Mouse (Mus musculus): ENCODE measurements around the gene Gm20388. TPM values are rescaled to one million over a fixed set of nuclear protein-coding genes. Genes with fewer than 3 reads are reported as not detected.

The Gm20388 gene
- polyA plus RNA-seq, 1 experiment from 2014 or later = not detected

- H3K4me2 ChIP-seq (ENCODE audit: low read length) = no peak overlapping the region
- H3K9ac ChIP-seq (ENCODE audit: low read length) = no peak overlapping the region
- no peak overlapping the region for H3K27ac ChIP-seq (replicated peaks in 1 of 2; ENCODE audit: control insufficient read depth in 1 of 2, insufficient read depth in 1 of 2, low read depth in 2 of 2, low read length in 2 of 2)
- no peaks in the 10 kb centered on the region for H3K9me3 ChIP-seq (ENCODE audit: control insufficient read depth, low read length)
- ATAC-seq (ENCODE audit: insufficient number of reproducible peaks, insufficient read depth, low FRiP score, low read depth) = no peak
- no peak overlapping the region for H3K4me3 ChIP-seq (ENCODE audit: control insufficient read depth in 1 of 2, insufficient read depth in 1 of 2, low read depth in 1 of 2, low read length in 2 of 2)
- H3K36me3 ChIP-seq (ENCODE audit: control insufficient read depth, insufficient read depth, low read length) = no peaks in the 10 kb centered on the region
- H3K4me1 ChIP-seq (ENCODE audit: control insufficient read depth in 2 of 2, insufficient read depth in 2 of 2, low read length in 2 of 2) = peaks cover 35 to 56% of the 10 kb centered on the region in 2 experiments
- WGBS = 72% methylated on average over 4 of the region's 4 CpGs
- H3K27me3 ChIP-seq (ENCODE audit: control insufficient read depth, insufficient read depth, low read length) = no peaks in the 10 kb centered on the region
These were observed 4377.7 kb downstream of the Gm20388 start for GRCm38 (mm10) chr8:124288215-124288864.

- no peak overlapping the region for H3K27ac ChIP-seq (replicated peaks in 1 of 2; ENCODE audit: control insufficient read depth in 1 of 2, insufficient read depth in 1 of 2, low read depth in 2 of 2, low read length in 2 of 2)
- no peak overlapping the region for H3K9ac ChIP-seq (ENCODE audit: low read length)
- H3K27me3 ChIP-seq (ENCODE audit: control insufficient read depth, insufficient read depth, low read length) = no peaks in the 10 kb centered on the region
- ATAC-seq (ENCODE audit: insufficient number of reproducible peaks, insufficient read depth, low FRiP score, low read depth) = no peak
- WGBS = 89% methylated on average over 5 of the region's 5 CpGs
- no peak overlapping the region for H3K4me2 ChIP-seq (ENCODE audit: low read length)
- H3K36me3 ChIP-seq (ENCODE audit: control insufficient read depth, insufficient read depth, low read length) = no peaks in the 10 kb centered on the region
- no peak overlapping the region for H3K4me3 ChIP-seq (ENCODE audit: control insufficient read depth in 1 of 2, insufficient read depth in 1 of 2, low read depth in 1 of 2, low read length in 2 of 2)
- H3K4me1 ChIP-seq (ENCODE audit: control insufficient read depth in 2 of 2, insufficient read depth in 2 of 2, low read length in 2 of 2) = peaks cover 35 to 56% of the 10 kb centered on the region in 2 experiments
- no peaks in the 10 kb centered on the region for H3K9me3 ChIP-seq (ENCODE audit: control insufficient read depth, low read length)
These were observed 4378.9 kb downstream of the Gm20388 start for GRCm38 (mm10) chr8:124289481-124290050.

- no peak for ATAC-seq (ENCODE audit: insufficient number of reproducible peaks, insufficient read depth, low FRiP score, low read depth)
- H3K4me3 ChIP-seq (ENCODE audit: control insufficient read depth in 1 of 2, insufficient read depth in 1 of 2, low read depth in 1 of 2, low read length in 2 of 2) = no peak overlapping the region
- 92% methylated on average over 9 of the region's 9 CpGs for WGBS
- H3K4me2 ChIP-seq (ENCODE audit: low read length) = no peak overlapping the region
- no peaks in the 10 kb centered on the region for H3K9me3 ChIP-seq (ENCODE audit: control insufficient read depth, low read length)
- no peak overlapping the region for H3K27ac ChIP-seq (replicated peaks in 1 of 2; ENCODE audit: control insufficient read depth in 1 of 2, insufficient read depth in 1 of 2, low read depth in 2 of 2, low read length in 2 of 2)
- H3K36me3 ChIP-seq (ENCODE audit: control insufficient read depth, insufficient read depth, low read length) = 0 out of 2 replicates have a peak, but pooled peaks cover 2% of the 10 kb centered on the region
- H3K27me3 ChIP-seq (ENCODE audit: control insufficient read depth, insufficient read depth, low read length) = no peaks in the 10 kb centered on the region
- peaks cover 30 to 48% of the 10 kb centered on the region in 2 experiments for H3K4me1 ChIP-seq (ENCODE audit: control insufficient read depth in 2 of 2, insufficient read depth in 2 of 2, low read length in 2 of 2)
- H3K9ac ChIP-seq (ENCODE audit: low read length) = no peak overlapping the region
These were observed 4380.5 kb downstream of the Gm20388 start for GRCm38 (mm10) chr8:124290911-124291691.

- ATAC-seq (ENCODE audit: insufficient number of reproducible peaks, insufficient read depth, low FRiP score, low read depth) = no peak
- no peak overlapping the region for H3K9ac ChIP-seq (ENCODE audit: low read length)
- 83% methylated on average over 5 of the region's 5 CpGs for WGBS
- H3K9me3 ChIP-seq (ENCODE audit: control insufficient read depth, low read length) = no peaks in the 10 kb centered on the region
- H3K27ac ChIP-seq (replicated peaks in 1 of 2; ENCODE audit: control insufficient read depth in 1 of 2, insufficient read depth in 1 of 2, low read depth in 2 of 2, low read length in 2 of 2) = no peak overlapping the region
- no peak overlapping the region for H3K4me3 ChIP-seq (ENCODE audit: control insufficient read depth in 1 of 2, insufficient read depth in 1 of 2, low read depth in 1 of 2, low read length in 2 of 2)
- no peak overlapping the region for H3K4me2 ChIP-seq (ENCODE audit: low read length)
- H3K4me1 ChIP-seq (ENCODE audit: control insufficient read depth in 2 of 2, insufficient read depth in 2 of 2, low read length in 2 of 2) = peaks cover 27 to 42% of the 10 kb centered on the region in 2 experiments
- no peaks in the 10 kb centered on the region for H3K27me3 ChIP-seq (ENCODE audit: control insufficient read depth, insufficient read depth, low read length)
- 0 out of 2 replicates have a peak, but pooled peaks cover 4% of the 10 kb centered on the region for H3K36me3 ChIP-seq (ENCODE audit: control insufficient read depth, insufficient read depth, low read length)
These were observed 4381.1 kb downstream of the Gm20388 start for GRCm38 (mm10) chr8:124291693-124292092.

- H3K9me3 ChIP-seq (ENCODE audit: control insufficient read depth, low read length) = no peaks in the 10 kb centered on the region
- WGBS = 68% methylated on average over 9 of the region's 9 CpGs
- ATAC-seq (ENCODE audit: insufficient number of reproducible peaks, insufficient read depth, low FRiP score, low read depth) = no peak
- no peak overlapping the region for H3K4me3 ChIP-seq (ENCODE audit: control insufficient read depth in 1 of 2, insufficient read depth in 1 of 2, low read depth in 1 of 2, low read length in 2 of 2)
- H3K4me2 ChIP-seq (ENCODE audit: low read length) = no peak overlapping the region
- H3K4me1 ChIP-seq (ENCODE audit: control insufficient read depth in 2 of 2, insufficient read depth in 2 of 2, low read length in 2 of 2) = peaks cover 27 to 35% of the 10 kb centered on the region in 2 experiments
- H3K27ac ChIP-seq (replicated peaks in 1 of 2; ENCODE audit: control insufficient read depth in 1 of 2, insufficient read depth in 1 of 2, low read depth in 2 of 2, low read length in 2 of 2) = no peak overlapping the region
- 0 out of 2 replicates have a peak, but pooled peaks cover 8% of the 10 kb centered on the region for H3K36me3 ChIP-seq (ENCODE audit: control insufficient read depth, insufficient read depth, low read length)
- no peaks in the 10 kb centered on the region for H3K27me3 ChIP-seq (ENCODE audit: control insufficient read depth, insufficient read depth, low read length)
- H3K9ac ChIP-seq (ENCODE audit: low read length) = 0 out of 2 replicates have a peak overlapping the region, but pooled peaks have one; percentile 39
These were observed 4382.3 kb downstream of the Gm20388 start for GRCm38 (mm10) chr8:124292965-124293364.

- 64% methylated on average over 6 of the region's 6 CpGs for WGBS
- Histone ChIP-seq H3K9ac (ENCODE audit: low read length) (no peak overlapping the region), H3K4me2 (ENCODE audit: low read length) (no peak overlapping the region; the same call in 1 of the 2 replicates), H3K9me3 (ENCODE audit: control insufficient read depth, low read length) (no peaks in the 10 kb centered on the region), H3K36me3 (ENCODE audit: control insufficient read depth, insufficient read depth, low read length) (0 out of 2 replicates have a peak, but pooled peaks cover 8% of the 10 kb centered on the region), H3K4me1 (ENCODE audit: control insufficient read depth in 2 of 2, insufficient read depth in 2 of 2, low read length in 2 of 2) (peaks cover 27 to 33% of the 10 kb centered on the region in 2 experiments), H3K27me3 (ENCODE audit: control insufficient read depth, insufficient read depth, low read length) (no peaks in the 10 kb centered on the region), H3K27ac (replicated peaks in 1 of 2; ENCODE audit: control insufficient read depth in 1 of 2, insufficient read depth in 1 of 2, low read depth in 2 of 2, low read length in 2 of 2) (peak overlapping the region; percentile 65 to 67), H3K4me3 (ENCODE audit: control insufficient read depth in 1 of 2, insufficient read depth in 1 of 2, low read depth in 1 of 2, low read length in 2 of 2) (no peak overlapping the region)
- ATAC-seq (ENCODE audit: insufficient number of reproducible peaks, insufficient read depth, low FRiP score, low read depth) = peak; percentile 59; the same call in 1 of the 2 replicates
These were observed 4383.8 kb downstream of the Gm20388 start for GRCm38 (mm10) chr8:124294425-124294824.

- no peak overlapping the region for H3K4me2 ChIP-seq (ENCODE audit: low read length)
These were observed 4384.3 kb downstream of the Gm20388 start for GRCm38 (mm10) chr8:124294900-124295299.

More at GRCm38 (mm10) chr8:124294900-124295299, 4384.3 kb downstream of the Gm20388 start:
- Histone ChIP-seq H3K4me3 (ENCODE audit: control insufficient read depth in 1 of 2, insufficient read depth in 1 of 2, low read depth in 1 of 2, low read length in 2 of 2) (no peak overlapping the region), H3K9me3 (ENCODE audit: control insufficient read depth, low read length) (no peaks in the 10 kb centered on the region), H3K27ac (replicated peaks in 1 of 2; ENCODE audit: control insufficient read depth in 1 of 2, insufficient read depth in 1 of 2, low read depth in 2 of 2, low read length in 2 of 2) (peak overlapping the region; percentile 57 to 67), H3K9ac (ENCODE audit: low read length) (no peak overlapping the region), H3K36me3 (ENCODE audit: control insufficient read depth, insufficient read depth, low read length) (0 out of 2 replicates have a peak, but pooled peaks cover 8% of the 10 kb centered on the region), H3K4me1 (ENCODE audit: control insufficient read depth in 2 of 2, insufficient read depth in 2 of 2, low read length in 2 of 2) (peaks cover 27 to 33% of the 10 kb centered on the region in 2 experiments), H3K27me3 (ENCODE audit: control insufficient read depth, insufficient read depth, low read length) (no peaks in the 10 kb centered on the region)
- 55% methylated on average over 10 of the region's 10 CpGs for WGBS
- no peak for ATAC-seq (ENCODE audit: insufficient number of reproducible peaks, insufficient read depth, low FRiP score, low read depth)

Measured in heart, embryonic 14.5 days (tissue).